Mouse (Mus musculus) lung, postnatal 4 days (tissue): ENCODE results near the gene Unc79.

Experiments
- DNase-seq, 2 experiments: peaks; one replicate each; pipeline ENCODE4 v3.0.0; 2021

Gene Unc79

GRCm38 (mm10) chr12:103042711-103043110 lies 94.1 kb downstream of the Unc79 start:
- DNase-seq, result no peak

- DNase-seq, result no peak
Observed at GRCm38 (mm10) chr12:103044422-103044821, 95.8 kb downstream of the Unc79 start.

- no peak for DNase-seq
Observed at GRCm38 (mm10) chr12:103049865-103050264, 101.2 kb downstream of the Unc79 start.

GRCm38 (mm10) chr12:103059321-103060053 lies 110.8 kb downstream of the Unc79 start:
- peak in 1 of 2 experiments; percentile 25 for DNase-seq

GRCm38 (mm10) chr12:103060791-103061190 lies 112.1 kb downstream of the Unc79 start:
- no peak for DNase-seq

- DNase-seq, result no peak
Observed at GRCm38 (mm10) chr12:103062133-103062532, 113.5 kb downstream of the Unc79 start.

- DNase-seq, result peak in 1 of 2 experiments; percentile 22
Observed at GRCm38 (mm10) chr12:103064944-103065343, 116.3 kb downstream of the Unc79 start.

- DNase-seq, result no peak
Observed at GRCm38 (mm10) chr12:103068161-103068560, 119.5 kb downstream of the Unc79 start.

GRCm38 (mm10) chr12:103069565-103069964 lies 120.9 kb downstream of the Unc79 start:
- no peak for DNase-seq

GRCm38 (mm10) chr12:103073953-103074352 lies 125.3 kb downstream of the Unc79 start:
- no peak for DNase-seq

GRCm38 (mm10) chr12:103078751-103079150 lies 130.1 kb downstream of the Unc79 start:
- no peak for DNase-seq

- no peak for DNase-seq
Observed at GRCm38 (mm10) chr12:103080055-103080454, 131.4 kb downstream of the Unc79 start.

- no peak for DNase-seq
Observed at GRCm38 (mm10) chr12:103091831-103092230, 143.2 kb downstream of the Unc79 start.

GRCm38 (mm10) chr12:103095160-103095559 lies 146.5 kb downstream of the Unc79 start:
- DNase-seq, result no peak

- DNase-seq, result peak in 1 of 2 experiments; percentile 32
Observed at GRCm38 (mm10) chr12:103099185-103099584, 150.5 kb downstream of the Unc79 start.

GRCm38 (mm10) chr12:103100088-103100487 lies 151.4 kb downstream of the Unc79 start:
- no peak for DNase-seq

GRCm38 (mm10) chr12:103103041-103103440 lies 154.4 kb downstream of the Unc79 start:
- no peak for DNase-seq

GRCm38 (mm10) chr12:103103601-103104000 lies 154.9 kb downstream of the Unc79 start:
- DNase-seq, result peak in 1 of 2 experiments; percentile 7

GRCm38 (mm10) chr12:103109301-103109700 lies 160.6 kb downstream of the Unc79 start:
- no peak for DNase-seq

- no peak for DNase-seq
Observed at GRCm38 (mm10) chr12:103116639-103117038, 168.0 kb downstream of the Unc79 start.

GRCm38 (mm10) chr12:103117517-103118193 lies 169.0 kb downstream of the Unc79 start:
- peak in 1 of 2 experiments; percentile 49 for DNase-seq

- no peak for DNase-seq
Observed at GRCm38 (mm10) chr12:103121928-103122327, 173.3 kb downstream of the Unc79 start.

GRCm38 (mm10) chr12:103123861-103124260 lies 175.2 kb downstream of the Unc79 start:
- DNase-seq, result no peak

- no peak for DNase-seq
Observed at GRCm38 (mm10) chr12:103128914-103129313, 180.3 kb downstream of the Unc79 start.
